ENCODE assay signal across 8 mouse cellular contexts in genomic region chr3:98427600-98428448, GRCm38 (mm10). TPM values are rescaled to one million over a fixed set of nuclear protein-coding genes. Genes with fewer than 3 reads are reported as not detected.
DNase-seq lines count a peak whose midpoint lies in the region; ATAC-seq and TF ChIP-seq lines count a peak whose summit lies in the region.

No protein-coding gene starts in this region.

- ATAC-seq in forebrain, embryonic 13.5 days: peak; percentile 96

- WGBS in forebrain, embryonic 13.5 days: under 1% methylated on average over 110 of the region's 110 CpGs
- 5% methylated on average over 109 of the region's 110 CpGs for WGBS in lung, adult 2 months

- peak overlapping the region; percentile 98 for H3K4me2 ChIP-seq in forebrain, embryonic 13.5 days

- intact Hi-C loops in heart, postnatal 14 days (cut with DNase I): loop anchor here (2.0 to 5.0 kb wide), 2 partner anchors 45 to 66 kb away; partner anchors contain the start of gene Zfp697

- no peak for TF ChIP-seq EP300 in ES-Bruce4 (IDR thresholded peaks at IDR 0.05; ENCODE audit: insufficient read depth, low read depth, low read length)

- peak overlapping the region; percentile 76 for H3K4me3 ChIP-seq in ES-Bruce4 (ENCODE audit: low read depth, low read length)
- H3K4me3 ChIP-seq in forebrain, embryonic 13.5 days: peak overlapping the region; percentile 60
- H3K4me3 ChIP-seq in lung, adult 2 months (replicated peaks; ENCODE audit: extremely low read depth, low read depth, low read length): peak overlapping the region; percentile 68

- H3K27me3 ChIP-seq in ES-Bruce4 (ENCODE audit: control insufficient read depth, insufficient read depth, low read length, poor library complexity, severe bottlenecking): peaks cover 8% of the 10 kb centered on the region; the same call in 1 of the 2 replicates
- peaks cover 22% of the 10 kb centered on the region for H3K27me3 ChIP-seq in forebrain, embryonic 13.5 days

- no peaks in the 10 kb centered on the region for H3K4me1 ChIP-seq in ES-Bruce4 (ENCODE audit: control insufficient read depth, insufficient read depth, low read length)
- H3K4me1 ChIP-seq in forebrain, embryonic 13.5 days: peaks cover 20% of the 10 kb centered on the region
- peaks cover 5% of the 10 kb centered on the region; the same call in 1 of the 2 replicates for H3K4me1 ChIP-seq in lung, adult 2 months (ENCODE audit: control insufficient read depth, insufficient read depth, low read length)

- DNase-seq in c-Kit-positive CD71-positive TER-119-negative erythroid progenitor cells, embryonic 14.5 days (ENCODE audit: low read depth): peak; percentile 7
- peak; percentile 68 to 75 for DNase-seq in heart, postnatal 14 days
- peak; percentile 82 to 86 for DNase-seq in layer of hippocampus, adult 18-20 months (ENCODE audit: low spot score in 2 of 2)
- DNase-seq in lung, adult 2 months: peak; percentile 77
- DNase-seq in ovary, adult 18-20 months (ENCODE audit: low spot score): peak; percentile 67
- peak; percentile 10 to 41 for DNase-seq in thymus, postnatal 10 days (ENCODE audit: low spot score in 2 of 2)

- H3K9me3 ChIP-seq in ES-Bruce4 (replicated peaks; ENCODE audit: control insufficient read depth, insufficient read depth, low read length, poor library complexity, severe bottlenecking): no peaks in the 10 kb centered on the region
- no peaks in the 10 kb centered on the region for H3K9me3 ChIP-seq in forebrain, embryonic 13.5 days (replicated peaks)

- TF ChIP-seq POLR2A in ES-Bruce4 (IDR thresholded peaks at IDR 0.05; ENCODE audit: insufficient read depth, low read length): peak; percentile 42
- 0 out of 2 replicates have a peak, but pooled peaks have one; percentile 22 for TF ChIP-seq POLR2A in lung, adult 2 months (IDR thresholded peaks at IDR 0.05; ENCODE audit: borderline replicate concordance, extremely low read depth, low read depth, low read length)

- peak overlapping the region; percentile 54 for H3K9ac ChIP-seq in ES-Bruce4 (ENCODE audit: low read depth, poor library complexity, severe bottlenecking)
- peak overlapping the region; percentile 74 for H3K9ac ChIP-seq in forebrain, embryonic 13.5 days

- H3K36me3 ChIP-seq in ES-Bruce4 (ENCODE audit: control insufficient read depth, insufficient read depth, low read length, poor library complexity, severe bottlenecking): no peaks in the 10 kb centered on the region
- H3K36me3 ChIP-seq in forebrain, embryonic 13.5 days (ENCODE audit: poor library complexity, severe bottlenecking): peaks cover 7% of the 10 kb centered on the region

- H3K27ac ChIP-seq in ES-Bruce4 (ENCODE audit: insufficient read depth, low read length): no peak overlapping the region
- H3K27ac ChIP-seq in forebrain, embryonic 13.5 days: no peak overlapping the region

- no peak for TF ChIP-seq CTCF in ES-Bruce4 (IDR thresholded peaks at IDR 0.05; ENCODE audit: low read depth, low read length)
- no peak for TF ChIP-seq CTCF in lung, adult 2 months (IDR thresholded peaks at IDR 0.05; ENCODE audit: insufficient read depth, low read length)

RNA-seq across cellular contexts. Expression of gene Gm4450, which starts 29.1 kb away (rescaled TPM):
- not detected in 2 replicates for polyA plus RNA-seq in ES-Bruce4 (2011; ENCODE audit: insufficient read depth, insufficient read length, low read depth, missing spikeins)
- polyA plus RNA-seq in forebrain, embryonic 13.5 days (2015; fragmentation: Nextera tagmentation; extraction: Ambion mirVana): not detected in 2 replicates
- total RNA-seq in heart, postnatal 14 days (2021): not detected
- total RNA-seq in layer of hippocampus, adult 18-20 months (2021): not detected
- polyA plus RNA-seq in lung, adult 2 months (2012; rRNA removed): not detected in 2 replicates

RNA-seq across cellular contexts. Expression of gene Zfp697, which starts 45.6 kb away (rescaled TPM):
- 7.3 and 8.2 TPM in 2 replicates for polyA plus RNA-seq in ES-Bruce4 (2011; ENCODE audit: insufficient read depth, insufficient read length, low read depth, missing spikeins)
- 12.2 and 14.1 TPM in 2 replicates for polyA plus RNA-seq in forebrain, embryonic 13.5 days (2015; fragmentation: Nextera tagmentation; extraction: Ambion mirVana)
- total RNA-seq in heart, postnatal 14 days (2021): 1 to 10 TPM; 6.1 to 7.3 TPM
- 10 to 100 TPM; 25.8 to 27.0 TPM for total RNA-seq in layer of hippocampus, adult 18-20 months (2021)
- 17.0 and 17.9 TPM in 2 replicates for polyA plus RNA-seq in lung, adult 2 months (2012; rRNA removed)

Comparison
In these comparisons a context has a peak if more than half of its experiments do, and no peak if none do; other contexts are left out.
1. DNase-seq: peak in every context shown above with its lines; median percentile 84 in layer of hippocampus, adult 18-20 months; 77 in lung, adult 2 months; 72 in heart, postnatal 14 days; 67 in ovary, adult 18-20 months; 26 in thymus, postnatal 10 days; 7 in c-Kit-positive CD71-positive TER-119-negative erythroid progenitor cells, embryonic 14.5 days.